Mouse (Mus musculus): ENCODE results near the gene Plekha8. TPM values are rescaled to one million over a fixed set of nuclear protein-coding genes. Genes with fewer than 3 reads are reported as not detected.

Plekha8 gene
- total RNA-seq, 2 experiments from 2014 or later = 2.2 to 4.6 TPM

DNA sequence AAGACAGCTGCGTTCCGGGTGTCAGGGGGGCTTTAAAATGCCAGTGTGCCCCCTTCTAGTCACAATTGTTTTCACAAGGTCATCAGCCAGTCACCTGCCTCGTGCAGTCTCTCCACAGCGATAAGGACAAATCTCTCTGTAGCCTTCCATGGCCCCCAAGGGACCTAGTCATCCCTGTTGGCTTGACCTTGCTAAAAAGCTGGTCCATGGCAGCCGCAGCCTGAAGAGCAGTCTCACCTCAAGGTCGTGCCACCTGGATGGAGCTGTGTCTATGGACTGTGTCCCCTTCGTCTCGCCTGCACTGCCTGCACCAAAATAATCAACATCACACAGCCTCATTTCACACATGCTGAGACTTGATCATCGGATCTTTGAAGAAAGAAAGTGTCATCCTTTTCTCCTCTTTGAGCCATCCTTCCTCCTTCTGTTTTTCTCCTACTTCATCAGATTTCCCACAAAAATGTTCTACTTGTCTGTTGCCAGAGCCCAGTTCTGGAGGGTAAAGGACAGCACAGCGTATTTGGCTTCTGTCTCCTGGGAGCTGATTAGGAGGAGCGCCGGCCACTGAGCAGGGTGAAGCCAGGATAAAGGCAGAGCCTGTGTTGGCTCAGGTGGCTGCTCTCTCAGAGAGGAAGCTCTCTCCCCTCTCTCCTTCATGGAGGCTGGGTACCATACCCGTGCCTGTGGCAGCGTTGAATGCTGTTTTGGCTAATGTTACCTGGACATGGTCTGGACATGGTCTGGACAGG lies 96.6 kb downstream of the Plekha8 start:
- ATAC-seq (replicated peaks; ENCODE audit: poor library complexity, severe bottlenecking) = no peak

DNA sequence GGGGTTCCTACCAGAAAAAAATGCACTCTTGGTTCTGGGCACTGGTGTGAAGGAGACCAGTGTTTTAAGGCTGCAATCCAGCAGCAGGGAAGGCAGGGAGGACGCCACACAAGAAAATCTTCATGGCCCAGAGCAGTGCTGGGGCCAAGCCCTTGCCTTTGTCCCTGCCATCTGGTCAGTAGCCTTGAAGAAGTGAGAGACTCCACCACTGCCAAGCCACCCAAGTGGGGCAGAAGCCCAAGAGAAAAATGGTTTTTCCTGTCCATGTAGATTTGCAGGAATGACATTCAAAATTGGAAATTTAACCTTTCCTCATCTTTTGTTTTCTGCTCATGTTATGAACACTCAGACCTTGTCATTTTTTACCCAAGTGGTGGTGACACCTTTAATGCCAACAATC lies 97.3 kb downstream of the Plekha8 start:
- no peak for ATAC-seq (replicated peaks; ENCODE audit: poor library complexity, severe bottlenecking)

DNA sequence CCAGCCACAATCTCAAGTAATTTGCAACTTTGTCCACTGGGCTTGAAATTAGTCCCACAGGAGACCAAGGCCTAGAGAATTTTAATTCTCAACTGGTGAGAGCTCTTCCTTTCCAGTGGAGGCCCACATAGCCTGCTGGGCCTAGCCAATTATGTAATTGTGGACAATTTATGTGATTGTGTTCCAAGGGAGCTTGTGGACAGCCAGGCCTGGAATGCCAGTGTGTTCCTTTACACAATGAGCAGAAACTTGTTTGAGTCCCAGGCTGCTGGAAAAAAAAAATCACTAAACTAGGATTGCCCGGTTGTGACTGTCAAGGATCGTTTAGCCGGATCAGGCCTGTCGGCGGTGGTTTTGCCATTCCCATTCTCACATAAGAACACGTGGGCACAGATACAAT lies 98.4 kb downstream of the Plekha8 start:
- no peak for ATAC-seq (replicated peaks; ENCODE audit: poor library complexity, severe bottlenecking)

Other genes starting within 250 kb of the Plekha8 start
- gene Wipf3, start 165.5 kb upstream of the Plekha8 start, total RNA-seq (2014; fragmentation: Nextera tagmentation) = not detected in 2 replicates
- not detected in 2 replicates for gene Wipf3, start 165.5 kb upstream of the Plekha8 start, total RNA-seq (2017)
- gene Scrn1, start 28.6 kb upstream of the Plekha8 start, total RNA-seq (2014; fragmentation: Nextera tagmentation) = not detected in 2 replicates
- not detected in 2 replicates for gene Scrn1, start 28.6 kb upstream of the Plekha8 start, total RNA-seq (2017)
- gene Fkbp14, start 2.2 kb downstream of the Plekha8 start, total RNA-seq (2014; fragmentation: Nextera tagmentation) = not detected in 2 replicates
- not detected in 2 replicates for gene Fkbp14, start 2.2 kb downstream of the Plekha8 start, total RNA-seq (2017)
- 0.04 TPM in 1 of 2 replicates, not detected in the other for gene Mturn, start 86.5 kb downstream of the Plekha8 start, total RNA-seq (2014; fragmentation: Nextera tagmentation)
- gene Mturn, start 86.5 kb downstream of the Plekha8 start, total RNA-seq (2017) = 0.13 TPM in 1 of 2 replicates, not detected in the other
- 50.5 and 62.5 TPM in 2 replicates for gene Znrf2, start 221.8 kb downstream of the Plekha8 start, total RNA-seq (2014; fragmentation: Nextera tagmentation)
- 66.7 and 73.5 TPM in 2 replicates for gene Znrf2, start 221.8 kb downstream of the Plekha8 start, total RNA-seq (2017)

All from granulocyte monocyte progenitor cell, adult 5-6 weeks (primary cell).